Mouse (Mus musculus): ENCODE results near the gene Mrap2. TPM values are rescaled to one million over a fixed set of nuclear protein-coding genes. Genes with fewer than 3 reads are reported as not detected.

The Mrap2 gene
- polyA plus RNA-seq, 1 experiment, result not detected

DNA sequence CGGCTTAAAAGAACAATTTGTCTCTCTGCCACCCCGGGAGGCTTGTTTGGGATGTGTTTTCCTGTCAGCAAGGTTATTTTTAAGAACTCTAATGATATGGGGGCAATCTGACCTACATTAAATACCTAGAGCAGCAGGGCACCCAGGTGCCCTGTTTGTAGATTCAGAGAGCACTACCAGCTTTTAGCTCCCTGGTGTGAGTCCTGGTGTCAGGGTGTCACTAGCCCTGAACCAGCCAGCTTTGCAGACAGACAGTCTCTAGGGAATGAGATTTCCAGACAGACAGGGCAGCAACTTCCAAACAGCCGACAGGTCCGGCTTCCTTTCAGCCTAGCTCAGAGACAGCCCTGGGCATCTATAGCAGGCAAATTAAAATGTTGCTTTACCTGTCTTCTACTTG is 18.5 kb downstream of the Mrap2 start:
- 85% methylated on average over 4 of the region's 4 CpGs for WGBS
- no peak overlapping the region for H3K4me3 ChIP-seq (replicated peaks; ENCODE audit: control insufficient read depth, low read depth, low read length)
- no peak overlapping the region for H3K27ac ChIP-seq (ENCODE audit: control insufficient read depth, insufficient read depth, low read depth, low read length, poor library complexity)
- TF ChIP-seq POLR2A (IDR thresholded peaks at IDR 0.05; ENCODE audit: borderline replicate concordance, control insufficient read depth, low read depth, low read length) (no peak), CTCF (IDR thresholded peaks at IDR 0.05; ENCODE audit: control insufficient read depth, insufficient read depth, low read length) (no peak)
- no peaks in the 10 kb centered on the region for H3K4me1 ChIP-seq (ENCODE audit: control insufficient read depth, insufficient read depth, low read length)

- no peaks in the 10 kb centered on the region for H3K4me1 ChIP-seq (ENCODE audit: control insufficient read depth, insufficient read depth, low read length)
- H3K27ac ChIP-seq (ENCODE audit: control insufficient read depth, insufficient read depth, low read depth, low read length, poor library complexity), result no peak overlapping the region
- 80% methylated on average over 9 of the region's 9 CpGs for WGBS
- no peak for TF ChIP-seq CTCF (IDR thresholded peaks at IDR 0.05; ENCODE audit: control insufficient read depth, insufficient read depth, low read length)
- no peak overlapping the region for H3K4me3 ChIP-seq (replicated peaks; ENCODE audit: control insufficient read depth, low read depth, low read length)
Observed at GRCm38 (mm10) chr9:87167001-87167830, 23.1 kb downstream of the Mrap2 start.

DNA sequence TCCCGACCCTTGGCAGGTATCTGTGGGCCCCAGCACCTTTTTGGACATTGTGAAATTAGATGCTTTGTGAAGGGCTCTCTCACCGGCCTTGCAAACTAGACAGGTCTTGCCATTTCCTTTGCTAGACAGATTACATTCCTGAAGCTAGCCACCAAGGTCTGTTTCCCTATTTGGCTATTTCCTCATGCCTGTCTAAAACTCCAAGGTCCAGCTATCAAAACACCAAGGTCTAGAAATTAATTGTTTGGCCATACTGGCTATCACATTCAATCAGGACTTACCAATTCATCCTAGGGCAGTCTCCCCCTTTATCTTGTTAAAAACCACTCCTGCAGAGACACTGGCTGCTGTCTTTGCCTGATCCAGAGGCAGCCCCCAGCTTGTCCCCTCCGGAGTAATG is 23.9 kb downstream of the Mrap2 start:
- Histone ChIP-seq H3K4me1 (ENCODE audit: control insufficient read depth, insufficient read depth, low read length) (no peaks in the 10 kb centered on the region), H3K27ac (ENCODE audit: control insufficient read depth, insufficient read depth, low read depth, low read length, poor library complexity) (no peak overlapping the region), H3K4me3 (replicated peaks; ENCODE audit: control insufficient read depth, low read depth, low read length) (no peak overlapping the region)
- WGBS, result 58% methylated on average over 3 of the region's 3 CpGs
- TF ChIP-seq CTCF (IDR thresholded peaks at IDR 0.05; ENCODE audit: control insufficient read depth, insufficient read depth, low read length) (no peak), POLR2A (IDR thresholded peaks at IDR 0.05; ENCODE audit: borderline replicate concordance, control insufficient read depth, low read depth, low read length) (no peak)

DNA sequence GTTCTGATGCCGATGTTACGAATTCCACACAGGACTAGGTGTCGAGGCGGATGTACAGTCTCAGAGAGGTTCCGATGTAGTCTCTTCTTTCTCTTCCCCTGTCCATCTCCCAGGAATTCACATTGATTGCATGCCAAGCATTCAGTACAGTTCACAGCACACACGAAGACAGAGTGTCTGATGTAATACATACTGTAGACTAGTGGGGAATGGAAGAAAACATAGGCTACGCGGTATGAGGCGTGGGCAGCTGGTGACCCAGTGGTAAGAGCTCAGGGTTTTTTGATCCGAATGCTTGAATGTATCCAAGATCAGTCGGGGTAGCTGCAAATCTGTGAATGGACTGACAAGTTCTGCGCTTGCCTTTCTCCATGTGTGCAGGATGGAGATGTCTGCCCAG is 25.0 kb downstream of the Mrap2 start:
- TF ChIP-seq CTCF (IDR thresholded peaks at IDR 0.05; ENCODE audit: control insufficient read depth, insufficient read depth, low read length), result no peak
- no peak for TF ChIP-seq POLR2A (IDR thresholded peaks at IDR 0.05; ENCODE audit: borderline replicate concordance, control insufficient read depth, low read depth, low read length)
- no peaks in the 10 kb centered on the region for H3K4me1 ChIP-seq (ENCODE audit: control insufficient read depth, insufficient read depth, low read length)
- WGBS, result 89% methylated on average over 12 of the region's 12 CpGs
- H3K27ac ChIP-seq (ENCODE audit: control insufficient read depth, insufficient read depth, low read depth, low read length, poor library complexity), result no peak overlapping the region
- H3K4me3 ChIP-seq (replicated peaks; ENCODE audit: control insufficient read depth, low read depth, low read length), result no peak overlapping the region

- Histone ChIP-seq H3K4me3 (replicated peaks; ENCODE audit: control insufficient read depth, low read depth, low read length) (no peak overlapping the region), H3K4me1 (ENCODE audit: control insufficient read depth, insufficient read depth, low read length) (no peaks in the 10 kb centered on the region), H3K27ac (ENCODE audit: control insufficient read depth, insufficient read depth, low read depth, low read length, poor library complexity) (no peak overlapping the region)
- TF ChIP-seq CTCF (IDR thresholded peaks at IDR 0.05; ENCODE audit: control insufficient read depth, insufficient read depth, low read length), result no peak
- TF ChIP-seq POLR2A (IDR thresholded peaks at IDR 0.05; ENCODE audit: borderline replicate concordance, control insufficient read depth, low read depth, low read length), result no peak
- WGBS, result 82% methylated on average over 3 of the region's 3 CpGs
Observed at GRCm38 (mm10) chr9:87170891-87171290, 26.8 kb downstream of the Mrap2 start.

DNA sequence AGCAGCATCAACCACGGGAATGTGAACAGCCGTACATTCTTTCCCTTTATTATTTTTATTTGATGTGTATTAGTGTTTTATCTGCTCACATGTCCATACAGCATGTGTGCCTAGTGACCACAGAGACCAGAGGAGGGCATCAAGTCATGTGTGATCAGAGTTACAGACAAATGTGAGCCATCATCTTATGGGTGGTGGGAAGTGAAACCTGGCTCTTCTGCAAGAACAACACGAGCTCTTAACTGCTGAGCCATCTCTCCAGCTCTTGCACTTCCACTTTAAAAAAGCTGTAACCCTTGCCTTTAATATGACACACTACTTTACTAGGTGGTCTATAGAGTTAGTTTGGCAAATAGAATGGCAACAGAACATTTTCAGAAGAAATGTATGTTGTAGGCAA is 27.4 kb downstream of the Mrap2 start:
- WGBS, result 60% methylated on average over 3 of the region's 3 CpGs
- no peak for TF ChIP-seq POLR2A (IDR thresholded peaks at IDR 0.05; ENCODE audit: borderline replicate concordance, control insufficient read depth, low read depth, low read length)
- no peak for TF ChIP-seq CTCF (IDR thresholded peaks at IDR 0.05; ENCODE audit: control insufficient read depth, insufficient read depth, low read length)
- Histone ChIP-seq H3K4me3 (replicated peaks; ENCODE audit: control insufficient read depth, low read depth, low read length) (no peak overlapping the region), H3K27ac (ENCODE audit: control insufficient read depth, insufficient read depth, low read depth, low read length, poor library complexity) (no peak overlapping the region), H3K4me1 (ENCODE audit: control insufficient read depth, insufficient read depth, low read length) (no peaks in the 10 kb centered on the region)

- Histone ChIP-seq H3K4me3 (replicated peaks; ENCODE audit: control insufficient read depth, low read depth, low read length) (no peak overlapping the region), H3K27ac (ENCODE audit: control insufficient read depth, insufficient read depth, low read depth, low read length, poor library complexity) (no peak overlapping the region), H3K4me1 (ENCODE audit: control insufficient read depth, insufficient read depth, low read length) (no peaks in the 10 kb centered on the region)
- TF ChIP-seq POLR2A (IDR thresholded peaks at IDR 0.05; ENCODE audit: borderline replicate concordance, control insufficient read depth, low read depth, low read length) (no peak), CTCF (IDR thresholded peaks at IDR 0.05; ENCODE audit: control insufficient read depth, insufficient read depth, low read length) (no peak)
- 31% methylated on average over 7 of the region's 7 CpGs for WGBS
Observed at GRCm38 (mm10) chr9:87178534-87178933, 34.4 kb downstream of the Mrap2 start.

GRCm38 (mm10) chr9:87182231-87182630 is 38.1 kb downstream of the Mrap2 start:
- no peak for TF ChIP-seq CTCF (IDR thresholded peaks at IDR 0.05; ENCODE audit: control insufficient read depth, insufficient read depth, low read length)
- TF ChIP-seq POLR2A (IDR thresholded peaks at IDR 0.05; ENCODE audit: borderline replicate concordance, control insufficient read depth, low read depth, low read length), result no peak
- WGBS, result 88% methylated on average over 10 of the region's 10 CpGs
- H3K4me1 ChIP-seq (ENCODE audit: control insufficient read depth, insufficient read depth, low read length), result no peaks in the 10 kb centered on the region

GRCm38 (mm10) chr9:87187336-87187735 is 43.2 kb downstream of the Mrap2 start:
- 83% methylated on average over 4 of the region's 4 CpGs for WGBS
- no peak overlapping the region for H3K27ac ChIP-seq (ENCODE audit: control insufficient read depth, insufficient read depth, low read depth, low read length, poor library complexity)
- H3K4me1 ChIP-seq (ENCODE audit: control insufficient read depth, insufficient read depth, low read length), result no peaks in the 10 kb centered on the region
- no peak for TF ChIP-seq POLR2A (IDR thresholded peaks at IDR 0.05; ENCODE audit: borderline replicate concordance, control insufficient read depth, low read depth, low read length)
- no peak for TF ChIP-seq CTCF (IDR thresholded peaks at IDR 0.05; ENCODE audit: control insufficient read depth, insufficient read depth, low read length)
- no peak overlapping the region for H3K4me3 ChIP-seq (replicated peaks; ENCODE audit: control insufficient read depth, low read depth, low read length)

More at GRCm38 (mm10) chr9:87182231-87182630, 38.1 kb downstream of the Mrap2 start:
- Histone ChIP-seq H3K4me3 (replicated peaks; ENCODE audit: control insufficient read depth, low read depth, low read length) (no peak overlapping the region), H3K27ac (ENCODE audit: control insufficient read depth, insufficient read depth, low read depth, low read length, poor library complexity) (no peak overlapping the region)
